Mouse (Mus musculus) cerebellum, adult 2 months (tissue): ENCODE results near the gene Msln.

ENCODE experiments used
- CTCF ChIP-seq: fragments of 200-500 bp; IDR thresholded peaks from 2 replicates; pipeline ENCODE4 v1.5.1; 2011; ENCODE audit warnings: low read depth, mild to moderate bottlenecking, control low read depth, low read length, moderate library complexity, borderline replicate concordance; ENCODE audit not compliant: insufficient read depth
- POLR2A ChIP-seq: fragments of 200-500 bp; IDR thresholded peaks from 2 replicates; pipeline ENCODE4 v1.6.1; 2011; ENCODE audit warnings: low read length, control low read depth, borderline replicate concordance; ENCODE audit not compliant: insufficient read depth

DNA sequence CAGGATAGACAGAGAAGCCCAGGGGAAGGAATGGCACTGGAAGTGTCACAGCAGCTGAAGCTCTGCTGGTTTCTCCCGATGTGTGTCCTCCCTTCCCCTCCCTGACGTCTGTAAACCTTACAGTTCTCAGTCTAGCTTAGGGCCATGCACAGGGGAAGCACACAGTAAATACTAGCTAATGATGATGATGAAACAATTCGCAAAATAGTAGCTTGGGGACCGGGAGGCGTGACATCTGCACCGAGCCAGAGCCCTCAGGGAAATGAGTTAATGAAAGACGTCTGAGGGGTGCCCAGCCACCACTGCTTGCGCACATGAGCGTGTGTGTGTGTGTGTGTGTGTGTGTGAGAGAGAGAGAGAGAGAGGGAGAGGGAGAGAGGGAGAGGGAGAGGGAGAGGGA lies 15.2 kb upstream of the Msln start:
- no peak for TF ChIP-seq POLR2A
- TF ChIP-seq CTCF = no peak
